Mouse (Mus musculus): Measurements from ENCODE around the gene Btbd35f3.
"Not testable (repeated sequence)": the region's sequence is repeated elsewhere in the genome, so short reads cannot be mapped to it uniquely, and the experiment has no call there.

Btbd35f3 gene

GRCm38 (mm10) chrX:4037374-4037773 lies at the start of gene Btbd35f3:
Gene Btbd35f3, plus strand, starts transcription at chrX:4037674.
- DNase-seq (ENCODE audit: low spot score in 2 of 2): not testable (repeated sequence)
